Mouse (Mus musculus) stomach, postnatal 0 days (tissue): ENCODE results near the gene Zfp809. TPM values are rescaled to one million over a fixed set of nuclear protein-coding genes. Genes with fewer than 3 reads are reported as not detected.
A peak's percentile ranks its signal among the peaks of the same experiment; 100 is the strongest.

Experiments used
- ATAC-seq: fragments of 200-750 bp; cut with Nextera tagmentation; 2 replicates; pipeline ENCODE4 v1.8.0; 2017; ENCODE audit not compliant: low FRiP score, low TSS enrichment
- DNase-seq: peaks from one replicate; pipeline ENCODE4 v3.0.0-alpha.2; 2016; ENCODE audit warnings: low spot score
- H3K27ac ChIP-seq: fragments of 300-500 bp; sonication (generic); replicated peaks from 2 replicates; pipeline ENCODE4 v1.5.1; 2014; ENCODE audit warnings: mild to moderate bottlenecking, control low read depth
- H3K27me3 ChIP-seq: fragments of 300-500 bp; sonication (generic); 2 replicates; pipeline ENCODE4 v1.6.1; 2014; ENCODE audit warnings: low read length; ENCODE audit not compliant: control insufficient read depth, insufficient read depth
- H3K36me3 ChIP-seq: fragments of 300-500 bp; sonication (generic); 2 replicates; pipeline ENCODE4 v1.6.1; 2014; ENCODE audit warnings: low read length, mixed read lengths; ENCODE audit not compliant: control insufficient read depth, insufficient read depth
- H3K4me1 ChIP-seq: fragments of 300-500 bp; sonication (generic); replicated peaks from 2 replicates; pipeline ENCODE4 v1.6.1; 2014; ENCODE audit warnings: antibody characterized with exemption; ENCODE audit not compliant: control insufficient read depth, insufficient read depth
- H3K4me2 ChIP-seq: fragments of 300-500 bp; sonication (generic); replicated peaks from 2 replicates; pipeline ENCODE4 v1.6.1; 2014; ENCODE audit warnings: low read depth, mild to moderate bottlenecking, control low read depth, moderate library complexity
- H3K4me3 ChIP-seq: fragments of 300-500 bp; sonication (generic); 2 replicates; pipeline ENCODE4 v1.5.1; 2014; ENCODE audit warnings: low read depth, low read length, control low read depth
- H3K9ac ChIP-seq: fragments of 300-500 bp; sonication (generic); 2 replicates; pipeline ENCODE4 v1.6.1; 2014; ENCODE audit warnings: mild to moderate bottlenecking, low read length, control low read depth, mixed read lengths
- H3K9me3 ChIP-seq: fragments of 300-500 bp; sonication (generic); 2 replicates; pipeline ENCODE4 v1.6.1; 2016; ENCODE audit warnings: low read length; ENCODE audit not compliant: control insufficient read depth
- CTCF ChIP-seq: IDR thresholded peaks from 2 replicates; pipeline ENCODE4 v1.5.1; 2016; ENCODE audit warnings: antibody characterized with exemption, low read depth, mild to moderate bottlenecking, moderate library complexity
- EP300 ChIP-seq: optimal IDR thresholded peaks from 2 replicates; pipeline ENCODE3; 2016; ENCODE audit warnings: antibody characterized with exemption
- WGBS: fragments of 180-500 bp; shearing (Covaris S2); extraction: QIAGEN DNeasy Blood & Tissue Kit; methylation state at CpG from one replicate; pipeline ENCODE4 v1.1.7; 2014; 5-methylcytosine and 5-hydroxymethylcytosine counted together
- polyA plus RNA-seq: library from polyadenylated mRNA; unstranded; fragments of >200 nt; fragmentation: Nextera tagmentation; extraction: Ambion mirVana; gene quantifications from 2 replicates; pipeline ENCODE4 v1.2.1, GENCODE M21; 2015

Gene Zfp809
- 12.2 and 12.9 TPM in 2 replicates for polyA plus RNA-seq

DNA sequence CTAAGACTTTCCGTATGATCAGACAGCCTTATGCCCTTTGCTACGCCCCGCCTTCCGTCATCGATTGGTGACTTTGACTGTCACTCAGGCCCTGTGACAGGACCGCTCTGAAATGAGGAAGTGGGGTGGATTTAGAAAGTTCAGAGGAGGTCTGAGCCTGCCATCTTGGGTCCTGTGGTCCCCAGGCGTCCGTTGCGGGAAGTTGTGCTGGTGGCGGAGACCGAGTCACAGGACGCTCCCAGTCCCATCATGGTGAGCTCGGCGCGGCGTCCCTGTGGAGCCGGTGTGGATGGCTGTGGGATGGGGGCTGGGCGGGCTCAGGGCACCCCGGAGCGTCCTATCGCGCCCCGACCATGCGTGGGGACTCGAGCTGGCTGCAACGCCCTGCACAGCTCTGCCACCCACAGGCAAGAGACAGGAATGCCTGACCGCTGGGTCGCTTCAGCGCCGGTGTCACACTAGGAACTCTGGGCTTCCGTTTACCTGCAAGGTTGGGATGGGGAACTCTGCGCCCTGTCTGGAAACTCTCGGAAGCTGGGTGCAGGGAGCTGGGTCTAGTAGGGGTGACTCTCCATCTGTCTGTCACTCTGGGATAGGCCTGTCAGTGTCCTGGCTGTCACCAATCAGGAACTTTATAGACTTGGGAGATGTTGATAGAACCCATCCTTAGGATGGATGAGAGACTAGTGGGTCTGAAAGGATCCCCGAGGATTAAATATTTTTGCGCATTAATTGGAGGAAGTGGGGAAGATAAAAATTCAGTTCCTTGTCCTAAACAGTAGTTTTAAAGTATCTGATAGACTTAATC lies at the start of gene Zfp809:
Zfp809 (plus strand) TSS at position 134 of the 808 bp plus-strand sequence.
- Histone ChIP-seq H3K27me3 (no peaks in the 10 kb centered on the region), H3K9me3 (no peaks in the 10 kb centered on the region), H3K27ac (peak within 1 kb of the TSS; percentile 94), H3K9ac (peak within 1 kb of the TSS; percentile 78), H3K4me3 (peak within 1 kb of the TSS; percentile 65), H3K4me2 (peak within 1 kb of the TSS; percentile 61), H3K36me3 (no peaks in the 10 kb centered on the region), H3K4me1 (no peaks in the 10 kb centered on the region)
- no peak for TF ChIP-seq EP300
- peak; percentile 86 for TF ChIP-seq CTCF
- WGBS: 1% methylated on average over 34 of the region's 35 CpGs
- DNase-seq: peak; percentile 97
- ATAC-seq: peak; percentile 98

GRCm38 (mm10) chr9:22188025-22188611 lies 37.4 kb upstream of the Zfp809 start, which contains the start of gene Zfp872:
TSS of gene Zfp872 (plus strand) at chr9:22188090.
- no peaks in the 10 kb centered on the region for H3K4me1 ChIP-seq

GRCm38 (mm10) chr9:22196412-22196811 lies 29.1 kb upstream of the Zfp809 start:
- peaks cover 9% of the 10 kb centered on the region; the same call in 1 of the 2 replicates for H3K9me3 ChIP-seq
- no peaks in the 10 kb centered on the region for H3K4me1 ChIP-seq
- no peak overlapping the region for H3K4me2 ChIP-seq
- H3K27me3 ChIP-seq: no peaks in the 10 kb centered on the region
- H3K4me3 ChIP-seq: no peak overlapping the region
- no peaks in the 10 kb centered on the region for H3K36me3 ChIP-seq
- DNase-seq (peak; percentile 81), ATAC-seq (peak; percentile 96)
- no peak overlapping the region for H3K27ac ChIP-seq
- no peak for TF ChIP-seq CTCF
- TF ChIP-seq EP300: no peak
- H3K9ac ChIP-seq: no peak overlapping the region
- 27% methylated on average over 5 of the region's 5 CpGs for WGBS

More at GRCm38 (mm10) chr9:22188025-22188611, 37.4 kb upstream of the Zfp809 start, which contains the start of gene Zfp872:
- TF ChIP-seq CTCF: no peak
- no peak for TF ChIP-seq EP300
- H3K9ac ChIP-seq: peak within 1 kb of the TSS; percentile 60
- H3K36me3 ChIP-seq: no peaks in the 10 kb centered on the region
- H3K9me3 ChIP-seq: peaks cover 8% of the 10 kb centered on the region; the same call in 1 of the 2 replicates
- ATAC-seq (peak; percentile 80), DNase-seq (peak; percentile 44)
- peak within 1 kb of the TSS; percentile 59 for H3K4me2 ChIP-seq
- WGBS: 18% methylated on average over 40 of the region's 43 CpGs
- H3K4me3 ChIP-seq: peak within 1 kb of the TSS; percentile 35
- H3K27me3 ChIP-seq: no peaks in the 10 kb centered on the region
- no peak within 1 kb of the TSS for H3K27ac ChIP-seq

DNA sequence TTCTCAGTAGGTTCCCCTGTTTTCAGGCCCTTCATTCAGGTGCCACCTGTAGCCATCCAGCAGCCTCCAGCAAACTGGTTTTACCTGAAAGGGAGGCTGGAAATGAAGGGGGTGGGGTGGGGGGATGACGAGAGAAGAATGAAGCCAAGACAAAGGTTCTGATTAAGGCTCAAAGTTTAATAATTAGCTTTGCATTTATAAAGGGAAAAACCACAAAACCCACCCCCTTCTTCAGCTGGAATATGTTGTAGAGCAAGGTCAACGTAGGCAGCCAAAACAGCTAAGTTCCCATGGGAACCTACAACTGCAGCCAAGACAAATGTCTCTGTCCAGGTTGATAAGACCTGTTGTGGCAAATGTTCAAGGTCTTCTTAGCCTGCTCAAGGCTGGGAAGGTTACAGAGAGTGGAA lies 11.7 kb upstream of the Zfp809 start:
- H3K9ac ChIP-seq: peak overlapping the region; percentile 38
- H3K4me3 ChIP-seq: peak overlapping the region; percentile 15; the same call in 1 of the 2 replicates
- TF ChIP-seq EP300: peak; percentile 64
- TF ChIP-seq CTCF: no peak
- WGBS: 44% methylated on average over 2 of the region's 2 CpGs
- H3K4me2 ChIP-seq: peak overlapping the region; percentile 26; the same call in 1 of the 2 replicates
- peak overlapping the region; percentile 88 for H3K27ac ChIP-seq
- peak; percentile 91 for ATAC-seq
- no peaks in the 10 kb centered on the region for H3K36me3 ChIP-seq
- H3K9me3 ChIP-seq: no peaks in the 10 kb centered on the region
- peak; percentile 91 for DNase-seq
- H3K27me3 ChIP-seq: no peaks in the 10 kb centered on the region
- H3K4me1 ChIP-seq: no peaks in the 10 kb centered on the region

DNA sequence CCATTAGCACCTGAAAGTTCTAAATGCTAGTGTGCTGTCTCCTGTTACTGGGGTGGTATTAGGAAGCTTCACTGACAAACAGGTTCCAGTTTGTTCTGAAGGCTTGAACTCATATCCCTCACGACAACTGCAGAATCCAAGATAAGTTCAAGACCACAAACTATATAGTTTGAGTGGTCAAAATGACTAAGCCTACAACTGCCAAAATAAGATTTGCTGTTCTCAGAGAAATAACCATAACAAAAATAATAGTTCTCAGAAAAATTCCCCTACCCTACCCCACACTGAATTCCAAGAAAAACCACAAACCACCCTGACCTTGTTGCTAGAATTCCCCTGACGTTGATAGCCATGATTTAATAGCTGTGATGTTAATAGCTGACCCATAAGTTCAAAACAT lies 11.0 kb upstream of the Zfp809 start:
- Histone ChIP-seq H3K9me3 (no peaks in the 10 kb centered on the region), H3K27me3 (no peaks in the 10 kb centered on the region), H3K36me3 (no peaks in the 10 kb centered on the region), H3K4me3 (no peak overlapping the region), H3K27ac (no peak overlapping the region), H3K4me1 (no peaks in the 10 kb centered on the region), H3K4me2 (no peak overlapping the region), H3K9ac (no peak overlapping the region)
- WGBS: 69% methylated on average over 2 of the region's 2 CpGs
- ATAC-seq: no peak
- TF ChIP-seq EP300: no peak
- no peak for TF ChIP-seq CTCF
- no peak for DNase-seq

DNA sequence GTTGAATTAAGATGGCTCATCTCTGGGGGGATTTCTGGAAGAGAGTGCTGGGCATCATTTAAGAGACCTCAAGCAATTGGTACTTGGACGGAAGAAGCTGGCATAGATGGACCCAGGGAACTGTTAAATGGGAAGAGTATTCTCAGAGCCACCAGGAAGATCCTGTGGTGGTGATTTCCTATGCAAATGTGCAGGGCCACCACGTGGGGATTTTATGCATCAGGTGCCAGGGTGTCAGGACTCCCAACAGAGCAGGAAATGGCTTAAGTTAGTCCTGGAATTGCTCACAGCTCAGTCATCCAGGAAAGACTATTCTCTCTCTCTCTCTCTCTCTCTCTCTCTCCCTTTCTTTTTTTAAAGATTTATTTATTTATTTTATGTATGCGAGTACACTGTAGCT lies 8.8 kb upstream of the Zfp809 start:
- Histone ChIP-seq H3K27me3 (no peaks in the 10 kb centered on the region), H3K9me3 (no peaks in the 10 kb centered on the region), H3K4me3 (no peak overlapping the region), H3K4me1 (no peaks in the 10 kb centered on the region), H3K9ac (no peak overlapping the region), H3K36me3 (no peaks in the 10 kb centered on the region), H3K4me2 (no peak overlapping the region), H3K27ac (no peak overlapping the region; the same call in 1 of the 2 replicates)
- DNase-seq: no peak
- TF ChIP-seq CTCF (no peak), EP300 (no peak)
- WGBS: 54% methylated on average over 3 of the region's 3 CpGs
- no peak for ATAC-seq
